Mouse (Mus musculus) small intestine, adult 2 months (tissue): ENCODE measurements at regions not wholly inside any gene's neighbourhood (a gene's known extent, or its start where the extent isn't known, plus 50 kb on each side); places are given as distances from the start of the nearest gene placed in this dataset.

Experiments used
- CTCF ChIP-seq: fragments of 200-500 bp; IDR thresholded peaks from 2 replicates; pipeline ENCODE4 v1.5.1; 2012; ENCODE audit warnings: low read depth, mild to moderate bottlenecking, control low read depth, inconsistent platforms, low read length, moderate library complexity, mixed read lengths; ENCODE audit not compliant: insufficient replicate concordance, insufficient read length; ENCODE audit errors: extremely low read depth
- POLR2A ChIP-seq: fragments of 200-500 bp; IDR thresholded peaks from 2 replicates; pipeline ENCODE4 v1.6.1; 2012; ENCODE audit warnings: low read depth, mild to moderate bottlenecking, control low read depth, inconsistent platforms, low read length, moderate library complexity

DNA sequence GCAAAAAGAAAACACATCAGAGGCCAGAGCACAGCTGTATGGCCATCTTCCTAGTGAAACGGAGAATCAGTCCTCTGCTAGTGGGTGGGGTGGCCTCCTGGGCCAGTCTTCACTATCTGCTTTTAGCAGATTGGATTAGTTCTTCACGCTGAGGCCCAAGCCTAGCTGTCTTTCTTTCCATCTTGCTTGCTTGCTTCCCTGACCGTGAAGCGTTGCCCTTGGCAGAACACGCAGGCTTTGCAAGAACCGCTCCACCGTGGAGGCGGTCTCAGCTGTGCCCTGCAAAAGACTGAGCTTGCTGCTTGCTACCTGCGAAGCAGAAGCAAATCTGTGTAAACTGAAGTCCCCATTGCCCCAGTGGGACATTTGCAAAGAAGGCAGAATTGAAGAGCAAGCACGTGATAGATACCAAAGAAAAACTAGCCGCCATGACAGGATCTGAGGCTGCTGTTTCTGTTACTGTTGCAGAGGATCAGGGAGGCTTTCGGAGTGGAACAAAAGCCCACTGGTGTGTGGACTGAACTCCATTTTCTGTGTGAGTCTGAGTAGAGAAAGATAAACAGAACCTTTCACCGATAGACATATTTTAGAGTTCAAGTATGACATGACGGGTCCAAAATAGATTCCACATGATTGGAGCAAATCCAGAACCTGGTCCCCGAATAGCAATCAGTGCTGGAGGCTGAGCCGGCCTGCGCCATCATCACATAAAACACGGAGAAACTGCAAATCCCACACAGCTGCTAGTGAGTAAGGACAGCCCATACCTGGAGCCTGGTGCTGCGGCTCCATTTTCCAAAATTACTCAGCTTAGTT, 558.2 kb upstream of the Mpdz start:
- TF ChIP-seq CTCF (no peak), POLR2A (no peak)
